Mouse (Mus musculus) lung, adult 10 weeks (tissue): ENCODE measurements around the gene Krtap10-10. TPM values are rescaled to one million over a fixed set of nuclear protein-coding genes. Genes with fewer than 3 reads are reported as not detected.

Experiments used
- polyA plus RNA-seq: library from polyadenylated mRNA; stranded (reverse); fragments of 350-450 nt; fragmentation: Illumina TruSeq; extraction: RNeasy Lipid Tissue Mini Kit (QIAGEN cat#74804); gene quantifications from one replicate; pipeline ENCODE4 v1.2.3, GENCODE M21; 2014; ENCODE audit warnings: low read depth, low replicate concordance; ENCODE audit not compliant: insufficient read depth

The Krtap10-10 gene
- polyA plus RNA-seq = not detected

DNA sequence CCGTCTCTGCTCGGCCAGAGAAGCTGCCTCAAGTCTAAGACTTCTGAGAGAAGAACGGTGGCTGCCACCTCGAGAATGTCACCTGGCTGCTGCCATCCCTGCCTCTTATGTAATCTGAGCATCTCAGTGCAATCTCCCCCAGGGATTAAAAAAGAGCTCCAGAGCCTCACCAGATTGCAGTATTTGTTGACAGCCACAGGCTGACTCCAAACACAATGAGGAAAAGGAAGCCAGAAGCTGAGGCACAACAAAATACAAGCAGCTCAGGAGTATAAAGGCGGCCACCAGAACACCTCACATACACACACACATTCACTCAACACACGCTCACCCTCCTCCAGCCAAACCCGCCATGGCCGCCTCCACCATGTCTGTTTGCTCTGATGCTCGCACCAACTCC is at the start of gene Krtap10-10:
TSS of gene Krtap10-10 (plus strand) at position 301 of the 400 bp plus-strand sequence.

DNA sequence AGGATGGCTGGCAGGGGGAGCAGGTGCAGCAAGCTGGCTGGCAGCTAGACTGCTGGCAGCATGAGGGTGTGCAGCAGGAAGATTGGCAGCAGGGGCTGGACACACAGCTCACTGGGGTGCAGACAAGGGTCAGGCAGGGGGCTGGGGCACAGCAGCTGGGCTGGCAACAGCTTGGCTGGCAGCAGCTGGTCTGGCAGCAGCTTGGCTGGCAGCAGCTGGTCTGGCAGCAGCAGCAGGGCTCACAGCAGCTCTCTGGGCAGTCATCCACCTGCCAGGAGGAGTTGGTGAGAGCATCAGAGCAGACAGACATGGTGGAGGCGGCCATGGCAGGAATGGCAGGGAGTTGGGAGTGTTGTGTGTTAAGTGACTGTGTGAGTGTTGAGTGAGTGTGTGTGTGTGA is 47.9 kb upstream of the Krtap10-10 start, which contains the start of gene Gm7137:
TSS of gene Gm7137 (minus strand) at position 325 of the 400 bp plus-strand sequence.

DNA sequence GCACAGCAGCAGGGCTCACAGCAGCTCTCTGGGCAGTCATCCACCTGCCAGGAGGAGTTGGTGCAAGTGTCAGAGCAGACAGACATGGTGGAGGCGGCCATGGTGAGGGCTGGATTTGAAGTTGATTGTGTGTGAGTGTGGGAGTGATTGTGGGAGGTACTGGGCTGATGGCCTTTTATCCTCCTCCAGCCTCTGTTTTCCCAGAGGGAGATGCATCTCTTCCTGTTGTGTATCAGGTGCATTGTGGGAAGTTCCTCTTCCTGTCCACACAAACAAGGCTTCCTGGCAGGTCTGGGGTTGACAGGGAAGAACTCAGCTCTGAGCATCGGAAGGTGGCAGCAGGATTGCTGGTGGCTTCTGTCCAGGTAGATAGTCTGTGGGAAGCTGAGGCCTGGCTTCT is 40.8 kb upstream of the Krtap10-10 start, which contains the start of gene Gm9639:
TSS of gene Gm9639 (minus strand) at position 101 of the 400 bp plus-strand sequence.

DNA sequence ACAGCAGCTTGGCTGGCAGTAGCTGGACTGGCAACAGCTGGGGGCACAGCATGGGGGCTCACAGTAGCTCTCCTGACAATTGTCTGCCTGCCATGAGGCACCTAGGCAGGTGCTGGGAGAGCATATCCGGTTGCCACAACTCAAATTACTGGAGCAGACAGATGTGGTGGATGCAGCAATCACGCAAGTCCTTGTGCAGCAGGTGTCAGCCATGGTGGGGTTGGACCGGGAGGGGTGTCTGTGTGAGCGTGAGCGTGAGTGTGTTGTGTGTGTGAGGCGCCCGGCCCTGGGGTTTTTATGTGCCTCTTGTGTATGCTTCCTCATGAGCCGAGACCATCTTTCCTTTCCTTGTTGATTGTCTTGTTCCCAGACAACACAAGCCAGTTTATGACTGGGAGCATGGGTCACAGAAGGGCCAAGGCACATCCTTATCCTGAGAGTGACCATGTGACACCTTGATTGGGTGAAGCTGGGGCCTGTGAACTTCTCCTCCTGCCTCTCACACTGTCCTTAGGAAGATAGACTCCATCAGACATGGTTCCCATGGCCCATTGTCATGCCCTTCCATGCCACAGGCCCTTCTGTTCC is 36.7 kb upstream of the Krtap10-10 start, which contains the start of gene Gm19668:
TSS of gene Gm19668 (minus strand) at position 213 of the 588 bp plus-strand sequence.

DNA sequence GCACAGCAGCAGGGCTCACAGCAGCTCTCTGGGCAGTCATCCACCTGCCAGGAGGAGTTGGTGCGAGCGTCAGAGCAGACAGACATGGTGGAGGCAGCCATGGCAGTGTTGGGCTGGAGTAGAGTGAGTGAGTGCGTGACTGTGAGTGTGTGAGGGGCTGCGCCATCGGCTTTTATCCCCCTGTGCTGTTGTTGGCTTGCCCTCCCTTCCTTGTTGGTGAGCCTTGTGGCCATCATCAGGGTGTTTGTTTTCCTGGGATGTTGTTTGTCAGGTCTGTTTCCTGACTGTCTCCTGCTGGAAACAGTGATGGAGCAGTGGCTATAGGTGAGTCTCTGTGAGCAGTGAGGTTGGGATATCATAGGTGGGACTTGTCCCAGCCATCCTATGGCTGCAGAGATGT is 24.0 kb upstream of the Krtap10-10 start, which contains the start of gene Gm9507:
TSS of gene Gm9507 (minus strand) at position 101 of the 400 bp plus-strand sequence.

DNA sequence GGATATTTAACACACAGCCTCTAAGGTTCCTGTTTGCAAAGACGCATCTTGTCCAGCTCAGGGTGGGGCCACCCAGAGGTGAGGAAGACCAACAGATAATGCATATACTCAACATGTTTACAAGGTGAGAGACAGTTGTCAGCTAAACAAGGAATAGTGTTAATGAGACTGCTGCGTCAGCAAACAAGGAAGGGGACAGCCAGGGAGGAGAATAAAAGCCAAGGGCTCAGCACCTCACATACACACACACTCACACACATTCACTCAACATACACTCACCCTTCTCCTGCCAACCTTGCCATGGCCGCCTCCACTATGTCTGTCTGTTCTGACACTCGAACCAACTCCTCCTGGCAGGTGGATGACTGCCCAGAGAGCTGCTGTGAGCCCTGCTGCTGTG is 21.4 kb upstream of the Krtap10-10 start, which contains the start of gene Gm2696:
TSS of gene Gm2696 (plus strand) at position 301 of the 400 bp plus-strand sequence.

DNA sequence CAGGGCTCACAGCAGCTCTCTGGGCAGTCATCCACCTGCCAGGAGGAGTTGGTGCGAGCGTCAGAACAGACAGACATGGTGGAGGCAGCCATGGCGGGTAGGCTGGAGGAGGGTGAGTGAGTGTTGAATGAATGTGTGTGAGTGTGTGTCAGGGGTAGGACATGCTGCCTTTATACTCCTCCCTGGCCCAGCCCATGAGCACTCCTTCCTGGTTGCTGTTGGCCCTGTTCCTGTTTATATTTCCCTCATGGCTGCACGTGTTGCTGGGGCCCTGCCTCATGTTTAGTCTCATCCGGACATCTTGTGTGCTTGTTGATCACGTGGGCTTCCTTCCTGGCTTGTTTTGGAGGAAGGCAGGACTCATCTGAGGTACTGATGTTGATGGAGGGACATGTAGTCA is 8.8 kb upstream of the Krtap10-10 start, which contains the start of gene Krtap10-4:
TSS of gene Krtap10-4 (minus strand) at position 145 of the 400 bp plus-strand sequence.

DNA sequence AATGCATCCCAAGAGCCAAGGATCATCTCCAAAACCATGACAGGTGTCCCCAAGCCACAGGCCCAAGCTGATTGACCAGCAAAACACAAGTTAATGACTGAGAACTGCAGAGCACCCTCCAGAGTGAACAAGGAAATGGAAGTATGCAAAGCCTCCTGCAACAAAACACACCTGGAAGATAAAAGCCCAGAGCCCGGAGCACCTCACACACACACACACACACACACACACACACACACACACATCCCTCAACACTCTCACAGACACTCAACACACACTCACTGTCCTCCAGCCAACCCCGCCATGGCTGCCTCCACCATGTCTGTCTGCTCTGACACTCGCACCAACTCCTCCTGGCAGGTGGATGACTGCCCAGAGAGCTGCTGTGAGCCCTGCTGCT is 10.8 kb downstream of the Krtap10-10 start, which contains the start of gene Gm36176:
TSS of gene Gm36176 (plus strand) at position 301 of the 400 bp plus-strand sequence.

DNA sequence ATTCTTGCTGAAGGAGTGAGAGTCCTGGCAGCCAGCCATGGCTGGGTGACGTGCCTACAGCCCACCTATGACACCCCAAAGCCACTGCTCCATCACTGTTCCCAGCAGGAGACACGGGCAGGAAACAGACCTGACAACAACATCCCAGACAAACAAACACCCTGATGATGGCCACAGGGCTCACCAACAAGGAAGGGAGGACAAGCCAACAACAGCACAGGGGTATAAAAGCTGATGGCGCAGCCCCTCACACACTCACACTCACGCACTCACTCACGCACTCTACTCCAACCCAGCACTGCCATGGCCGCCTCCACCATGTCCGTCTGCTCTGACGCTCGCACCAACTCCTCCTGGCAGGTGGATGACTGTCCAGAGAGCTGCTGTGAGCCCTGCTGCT is 16.8 kb downstream of the Krtap10-10 start, which contains the start of gene Gm10318:
TSS of gene Gm10318 (plus strand) at position 301 of the 400 bp plus-strand sequence.

DNA sequence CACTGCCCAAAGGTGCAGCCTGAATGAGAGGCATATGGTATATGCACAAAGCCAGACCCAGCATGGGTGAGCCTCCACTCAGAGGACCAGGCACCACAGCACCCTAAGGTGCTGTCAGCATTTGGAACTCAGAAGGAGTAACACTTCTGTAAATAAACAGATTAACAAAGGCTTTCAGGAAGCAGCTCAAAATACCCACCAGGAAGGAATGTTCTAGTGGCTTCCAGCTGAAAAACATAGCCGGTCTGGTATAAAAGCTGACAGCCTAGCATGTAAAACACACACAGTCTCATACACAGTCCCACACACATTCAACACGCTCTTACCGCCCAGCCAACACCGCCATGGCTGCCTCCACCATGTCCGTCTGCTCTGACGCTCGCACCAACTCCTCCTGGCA is 25.9 kb downstream of the Krtap10-10 start, which contains the start of gene Gm3285:
TSS of gene Gm3285 (plus strand) at position 301 of the 400 bp plus-strand sequence.

Other genes with a start within 250 kb of the Krtap10-10 start
- 119 TPM for gene Sumo3, start 229.8 kb upstream of the Krtap10-10 start, polyA plus RNA-seq
- 1.5 TPM for gene Gm49325, start 229.8 kb upstream of the Krtap10-10 start, polyA plus RNA-seq
- gene Ube2g2, start 213.7 kb upstream of the Krtap10-10 start, polyA plus RNA-seq = 44.6 TPM
- not detected for gene Tspear, start 149.4 kb upstream of the Krtap10-10 start, polyA plus RNA-seq
- gene Gm19402, start 145.2 kb upstream of the Krtap10-10 start, polyA plus RNA-seq = not detected
- not detected for gene Gm9508, start 138.7 kb upstream of the Krtap10-10 start, polyA plus RNA-seq
- not detected for gene Gm10272, start 129.3 kb upstream of the Krtap10-10 start, polyA plus RNA-seq
- gene Gm10024, start 124.5 kb upstream of the Krtap10-10 start, polyA plus RNA-seq = not detected
- gene Gm10142, start 120.1 kb upstream of the Krtap10-10 start, polyA plus RNA-seq = not detected
- not detected for gene Krtap12-1, start 115.3 kb upstream of the Krtap10-10 start, polyA plus RNA-seq
- not detected for gene Gm10100, start 109.5 kb upstream of the Krtap10-10 start, polyA plus RNA-seq
- gene Gm18596, start 93.3 kb upstream of the Krtap10-10 start, polyA plus RNA-seq = not detected
- gene Gm9736, start 84.6 kb upstream of the Krtap10-10 start, polyA plus RNA-seq = not detected
- gene Gm3233, start 76.3 kb upstream of the Krtap10-10 start, polyA plus RNA-seq = not detected
- not detected for gene Gm3238, start 64.6 kb upstream of the Krtap10-10 start, polyA plus RNA-seq
- not detected for gene Gm7138, start 59.0 kb upstream of the Krtap10-10 start, polyA plus RNA-seq
- gene Gm3250, start 53.4 kb upstream of the Krtap10-10 start, polyA plus RNA-seq = not detected
- gene Gm7137, start 47.7 kb upstream of the Krtap10-10 start, polyA plus RNA-seq = not detected
- gene Gm9639, start 40.9 kb upstream of the Krtap10-10 start, polyA plus RNA-seq = not detected
- not detected for gene Gm19668, start 36.8 kb upstream of the Krtap10-10 start, polyA plus RNA-seq
- gene Gm9507, start 24.1 kb upstream of the Krtap10-10 start, polyA plus RNA-seq = not detected
- not detected for gene Gm2696, start 21.3 kb upstream of the Krtap10-10 start, polyA plus RNA-seq
- not detected for gene Krtap10-4, start 8.9 kb upstream of the Krtap10-10 start, polyA plus RNA-seq
- not detected for gene Gm36176, start 10.9 kb downstream of the Krtap10-10 start, polyA plus RNA-seq
- not detected for gene Gm10318, start 16.9 kb downstream of the Krtap10-10 start, polyA plus RNA-seq
- gene Gm3285, start 26.0 kb downstream of the Krtap10-10 start, polyA plus RNA-seq = not detected
- 0.40 TPM for gene Lrrc3, start 66.6 kb downstream of the Krtap10-10 start, polyA plus RNA-seq
- 0.96 TPM for gene Trpm2, start 134.6 kb downstream of the Krtap10-10 start, polyA plus RNA-seq
- gene 1810043G02Rik, start 142.6 kb downstream of the Krtap10-10 start, polyA plus RNA-seq = 9.4 TPM
- 21.7 TPM for gene Pfkl, start 174.1 kb downstream of the Krtap10-10 start, polyA plus RNA-seq
- 0.54 TPM for gene Dnmt3l, start 206.0 kb downstream of the Krtap10-10 start, polyA plus RNA-seq
- gene Aire, start 207.7 kb downstream of the Krtap10-10 start, polyA plus RNA-seq = not detected
- 11.7 TPM for gene Icosl, start 233.4 kb downstream of the Krtap10-10 start, polyA plus RNA-seq